Mouse (Mus musculus) heart, embryonic 13.5 days (tissue): ENCODE measurements around the gene B230217C12Rik. TPM values are rescaled to one million over a fixed set of nuclear protein-coding genes. Genes with fewer than 3 reads are reported as not detected.

Experiments used
- ATAC-seq: fragments of 200-750 bp; cut with Nextera tagmentation; 2 replicates; pipeline ENCODE4 v1.8.0; 2017; ENCODE audit warnings: moderate TSS enrichment; ENCODE audit not compliant: insufficient number of reproducible peaks, low FRiP score, low TSS enrichment; ENCODE audit errors: extremely low read depth
- H3K27ac ChIP-seq: fragments of 300-500 bp; sonication (generic); replicated peaks from 2 replicates; pipeline ENCODE4 v1.5.1; 2015; ENCODE audit warnings: moderate library complexity, mild to moderate bottlenecking, inconsistent platforms
- H3K27me3 ChIP-seq: fragments of 300-500 bp; sonication (generic); replicated peaks from 2 replicates; pipeline ENCODE4 v1.6.1; 2015; ENCODE audit warnings: mild to moderate bottlenecking, inconsistent platforms
- H3K36me3 ChIP-seq: fragments of 300-500 bp; sonication (generic); 2 replicates; pipeline ENCODE4 v1.6.1; 2015; ENCODE audit warnings: mild to moderate bottlenecking, inconsistent platforms
- H3K4me1 ChIP-seq: fragments of 300-500 bp; sonication (generic); 2 replicates; pipeline ENCODE4 v1.6.1; 2015; ENCODE audit warnings: inconsistent platforms
- H3K4me2 ChIP-seq: fragments of 300-500 bp; sonication (generic); 2 replicates; pipeline ENCODE4 v1.6.1; 2015; ENCODE audit warnings: inconsistent platforms, mild to moderate bottlenecking, moderate library complexity
- H3K4me3 ChIP-seq: fragments of 300-500 bp; sonication (generic); 2 replicates; pipeline ENCODE4 v1.5.1; 2015; ENCODE audit warnings: moderate library complexity, mild to moderate bottlenecking, inconsistent platforms
- H3K9ac ChIP-seq: fragments of 300-500 bp; sonication (generic); 2 replicates; pipeline ENCODE4 v1.6.1; 2015; ENCODE audit warnings: inconsistent platforms, mild to moderate bottlenecking, moderate library complexity
- H3K9me3 ChIP-seq: fragments of 300-500 bp; sonication (generic); 2 replicates; pipeline ENCODE4 v1.6.1; 2016; ENCODE audit warnings: inconsistent platforms
- WGBS: fragments of 180-500 bp; shearing (Covaris S2); methylation state at CpG from one replicate; pipeline ENCODE4 v1.1.7; 2015; ENCODE audit warnings: mixed read lengths; 5-methylcytosine and 5-hydroxymethylcytosine counted together
- polyA plus RNA-seq: library from polyadenylated mRNA; unstranded; fragments of >200 nt; fragmentation: Nextera tagmentation; extraction: Ambion mirVana; gene quantifications from 2 replicates; pipeline ENCODE4 v1.2.1, GENCODE M21; 2015

Gene B230217C12Rik
- polyA plus RNA-seq, 1 experiment from 2014 or later, result 5.5 TPM

- no peak overlapping the region for H3K4me2 ChIP-seq
- peaks cover 61% of the 10 kb centered on the region for H3K36me3 ChIP-seq
- no peak overlapping the region for H3K4me3 ChIP-seq
- 0 out of 2 replicates have a peak overlapping the region, but pooled peaks have one; percentile 24 for H3K9ac ChIP-seq
- 61% methylated on average over 7 of the region's 7 CpGs for whole genome bisulfite sequencing
- no peak overlapping the region for H3K27ac ChIP-seq
- H3K4me1 ChIP-seq, result peaks cover 94% of the 10 kb centered on the region
- no peaks in the 10 kb centered on the region for H3K27me3 ChIP-seq
- no peaks in the 10 kb centered on the region for H3K9me3 ChIP-seq
- no peak for ATAC-seq
These were observed 30.2 kb upstream of the B230217C12Rik start for GRCm38 (mm10) chr11:97810356-97810755.

DNA sequence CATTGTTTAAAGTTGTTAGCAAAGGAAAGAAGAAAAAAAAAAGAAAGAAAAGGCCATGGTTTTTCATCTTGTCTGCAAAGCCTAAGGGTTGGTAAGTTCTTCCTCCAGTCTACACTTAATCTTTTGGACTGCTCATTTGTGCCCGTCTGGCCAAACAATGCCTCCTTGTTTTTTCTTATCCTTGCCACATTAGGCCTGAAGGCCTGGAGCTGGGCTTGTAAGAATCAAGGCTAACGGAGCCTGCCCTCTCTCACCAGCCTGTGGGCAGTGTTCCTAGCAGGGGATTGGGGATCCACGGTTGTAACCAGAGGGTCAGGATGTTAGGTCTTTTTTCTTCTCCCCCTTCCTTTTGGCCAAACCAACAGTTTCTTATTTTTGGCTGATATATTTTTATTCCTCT lies 29.6 kb upstream of the B230217C12Rik start:
- 53% methylated on average over 3 of the region's 3 CpGs for WGBS
- H3K9me3 ChIP-seq, result no peaks in the 10 kb centered on the region
- H3K9ac ChIP-seq, result no peak overlapping the region
- H3K36me3 ChIP-seq, result peaks cover 67% of the 10 kb centered on the region
- no peak for ATAC-seq
- H3K4me3 ChIP-seq, result no peak overlapping the region
- H3K4me2 ChIP-seq, result no peak overlapping the region
- peaks cover 94% of the 10 kb centered on the region for H3K4me1 ChIP-seq
- no peaks in the 10 kb centered on the region for H3K27me3 ChIP-seq
- H3K27ac ChIP-seq, result no peak overlapping the region

DNA sequence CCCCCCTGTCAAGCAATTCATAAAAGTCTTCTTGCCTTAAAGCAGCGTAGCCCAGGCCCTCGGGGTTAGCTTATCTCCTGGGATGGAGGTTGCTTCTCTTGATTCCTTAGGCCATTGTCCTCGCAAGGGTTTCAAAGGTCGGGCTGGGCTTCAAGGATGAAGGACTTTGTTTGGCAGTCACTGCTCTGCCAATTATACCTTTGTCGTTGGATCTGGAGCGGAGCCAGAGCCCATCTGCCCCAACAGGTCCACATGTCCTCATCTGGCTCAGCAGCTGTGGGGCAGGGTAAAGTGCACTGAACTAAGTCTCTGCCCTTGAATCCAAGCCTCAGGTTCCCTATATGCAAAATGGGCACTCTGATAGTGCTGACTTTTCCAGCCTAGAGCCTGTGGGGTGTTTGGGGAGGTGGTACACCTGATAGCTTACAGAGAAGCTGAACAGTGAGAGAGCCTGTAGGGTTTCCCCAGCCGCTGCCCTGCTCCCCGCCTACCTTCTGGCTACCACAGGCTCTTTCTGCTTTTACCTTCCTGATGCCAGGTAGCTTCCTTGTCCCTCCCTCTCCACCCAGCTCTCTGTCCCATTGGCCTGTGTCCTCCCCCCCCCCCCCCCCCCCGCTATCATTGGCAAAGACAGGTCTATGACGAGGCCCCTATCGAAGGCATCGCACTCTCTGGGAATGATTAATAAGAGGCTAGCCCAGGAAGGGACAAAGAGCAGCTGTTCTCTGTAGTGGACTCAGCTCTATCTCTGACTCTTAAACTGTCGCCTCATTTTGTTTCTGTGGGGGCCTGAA lies 28.8 kb upstream of the B230217C12Rik start:
- H3K36me3 ChIP-seq, result peaks cover 74% of the 10 kb centered on the region
- H3K4me2 ChIP-seq, result no peak overlapping the region
- WGBS, result 46% methylated on average over 12 of the region's 13 CpGs
- no peaks in the 10 kb centered on the region for H3K9me3 ChIP-seq
- H3K27me3 ChIP-seq, result no peaks in the 10 kb centered on the region
- no peak overlapping the region for H3K4me3 ChIP-seq
- H3K27ac ChIP-seq, result no peak overlapping the region
- peaks cover 94% of the 10 kb centered on the region for H3K4me1 ChIP-seq
- ATAC-seq, result no peak
- peak overlapping the region; percentile 2; the same call in 1 of the 2 replicates for H3K9ac ChIP-seq

GRCm38 (mm10) chr11:97812491-97812921 lies 28.1 kb upstream of the B230217C12Rik start:
- H3K27me3 ChIP-seq, result no peaks in the 10 kb centered on the region
- H3K4me1 ChIP-seq, result peaks cover 94% of the 10 kb centered on the region
- H3K27ac ChIP-seq, result no peak overlapping the region
- H3K36me3 ChIP-seq, result peaks cover 71% of the 10 kb centered on the region
- no peak overlapping the region for H3K4me2 ChIP-seq
- no peak for ATAC-seq
- H3K4me3 ChIP-seq, result no peak overlapping the region
- H3K9ac ChIP-seq, result peak overlapping the region; percentile 2; the same call in 1 of the 2 replicates
- WGBS, result 47% methylated on average over 3 of the region's 3 CpGs
- no peaks in the 10 kb centered on the region for H3K9me3 ChIP-seq

DNA sequence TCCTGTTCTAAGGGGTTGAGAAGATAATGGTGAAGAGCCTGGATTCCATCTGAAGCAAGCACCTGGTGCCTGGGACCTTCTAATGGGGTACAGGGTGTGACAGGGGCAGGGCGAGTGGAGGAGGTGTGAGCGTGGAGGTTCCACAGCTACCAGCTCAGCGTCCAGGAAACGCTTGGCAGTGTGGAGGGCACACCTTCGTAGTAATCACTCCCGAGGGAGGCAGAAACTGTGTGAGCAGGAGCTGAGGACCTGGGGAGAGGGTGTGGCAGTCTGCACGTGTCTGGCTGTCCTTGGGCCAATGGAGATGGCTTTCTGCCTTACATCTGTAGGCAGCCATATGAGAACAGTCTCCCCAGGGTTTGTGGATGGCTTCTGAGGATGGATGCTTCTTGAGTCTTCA lies 27.5 kb upstream of the B230217C12Rik start:
- H3K36me3 ChIP-seq, result peaks cover 72% of the 10 kb centered on the region
- peak overlapping the region; percentile 2 for H3K9ac ChIP-seq
- no peak overlapping the region for H3K4me2 ChIP-seq
- ATAC-seq, result no peak
- peaks cover 94% of the 10 kb centered on the region for H3K4me1 ChIP-seq
- 48% methylated on average over 7 of the region's 7 CpGs for WGBS
- no peaks in the 10 kb centered on the region for H3K27me3 ChIP-seq
- no peak overlapping the region for H3K27ac ChIP-seq
- no peak overlapping the region for H3K4me3 ChIP-seq
- no peaks in the 10 kb centered on the region for H3K9me3 ChIP-seq

GRCm38 (mm10) chr11:97813746-97814515 lies 26.6 kb upstream of the B230217C12Rik start:
- WGBS, result 76% methylated on average over 17 of the region's 17 CpGs
- H3K27ac ChIP-seq, result no peak overlapping the region
- no peak for ATAC-seq
- no peak overlapping the region for H3K9ac ChIP-seq
- H3K4me1 ChIP-seq, result peaks cover 94% of the 10 kb centered on the region
- no peak overlapping the region for H3K4me3 ChIP-seq
- no peak overlapping the region for H3K4me2 ChIP-seq
- H3K9me3 ChIP-seq, result no peaks in the 10 kb centered on the region
- peaks cover 66% of the 10 kb centered on the region for H3K36me3 ChIP-seq
- H3K27me3 ChIP-seq, result no peaks in the 10 kb centered on the region

DNA sequence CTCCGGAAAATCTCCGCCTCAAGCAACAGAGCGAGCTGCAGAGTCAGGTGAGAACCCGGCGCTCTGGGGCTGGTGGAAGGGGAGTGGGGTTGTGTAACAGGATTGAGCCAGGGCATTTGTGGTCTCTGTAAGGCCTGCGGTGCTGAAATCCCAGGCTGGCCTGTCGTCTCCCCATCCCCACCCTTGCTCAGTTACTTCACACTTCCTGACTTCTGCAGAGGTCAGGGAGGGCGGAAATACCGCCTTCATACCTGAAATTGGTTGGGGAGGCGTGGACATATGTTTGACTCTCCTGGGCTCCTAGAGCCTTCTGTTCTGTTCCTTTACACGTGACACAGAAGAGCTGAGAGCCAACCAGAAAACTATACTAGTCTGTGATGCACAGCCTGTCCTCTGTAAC lies 24.8 kb upstream of the B230217C12Rik start:
- H3K4me2 ChIP-seq, result no peak overlapping the region
- WGBS, result 72% methylated on average over 11 of the region's 11 CpGs
- H3K4me1 ChIP-seq, result peaks cover 94% of the 10 kb centered on the region
- H3K9me3 ChIP-seq, result no peaks in the 10 kb centered on the region
- H3K27ac ChIP-seq, result no peak overlapping the region
- no peaks in the 10 kb centered on the region for H3K27me3 ChIP-seq
- peak overlapping the region; percentile 52 for H3K9ac ChIP-seq
- ATAC-seq, result no peak
- peaks cover 66% of the 10 kb centered on the region for H3K36me3 ChIP-seq
- H3K4me3 ChIP-seq, result no peak overlapping the region

DNA sequence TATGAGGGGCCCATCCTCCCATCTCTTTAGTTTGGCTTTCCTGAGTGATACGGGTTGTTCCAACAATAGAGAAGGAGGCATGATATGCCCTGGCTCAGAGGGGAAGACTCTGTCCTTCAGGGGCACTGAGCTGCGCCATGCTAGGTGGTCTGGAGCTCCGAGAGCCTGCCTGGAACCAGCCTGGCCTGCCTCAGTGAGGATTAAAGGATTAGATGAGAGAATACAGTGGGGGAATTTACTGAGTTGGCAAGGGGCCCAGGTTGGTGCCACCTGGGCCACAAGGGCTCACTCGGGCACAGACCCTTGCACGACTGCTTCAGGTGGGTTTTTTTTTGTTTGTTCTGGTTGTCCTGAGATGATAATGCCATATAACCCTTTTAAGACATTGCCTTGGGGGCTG lies 24.4 kb upstream of the B230217C12Rik start:
- H3K9me3 ChIP-seq, result no peaks in the 10 kb centered on the region
- ATAC-seq, result no peak
- peaks cover 94% of the 10 kb centered on the region for H3K4me1 ChIP-seq
- H3K4me2 ChIP-seq, result no peak overlapping the region
- WGBS, result 75% methylated on average over 5 of the region's 5 CpGs
- H3K27ac ChIP-seq, result no peak overlapping the region
- no peak overlapping the region for H3K4me3 ChIP-seq
- H3K9ac ChIP-seq, result no peak overlapping the region
- peaks cover 66% of the 10 kb centered on the region for H3K36me3 ChIP-seq
- no peaks in the 10 kb centered on the region for H3K27me3 ChIP-seq

GRCm38 (mm10) chr11:97816916-97817315 lies 23.7 kb upstream of the B230217C12Rik start:
- H3K27ac ChIP-seq, result peak overlapping the region; percentile 44
- 39% methylated on average over 9 of the region's 9 CpGs for WGBS
- H3K4me2 ChIP-seq, result peak overlapping the region; percentile 22; the same call in 1 of the 2 replicates
- H3K4me3 ChIP-seq, result no peak overlapping the region
- peaks cover 94% of the 10 kb centered on the region for H3K4me1 ChIP-seq
- peaks cover 66% of the 10 kb centered on the region for H3K36me3 ChIP-seq
- no peaks in the 10 kb centered on the region for H3K27me3 ChIP-seq
- H3K9me3 ChIP-seq, result no peaks in the 10 kb centered on the region
- H3K9ac ChIP-seq, result peak overlapping the region; percentile 56; the same call in 1 of the 2 replicates
- ATAC-seq, result no peak

DNA sequence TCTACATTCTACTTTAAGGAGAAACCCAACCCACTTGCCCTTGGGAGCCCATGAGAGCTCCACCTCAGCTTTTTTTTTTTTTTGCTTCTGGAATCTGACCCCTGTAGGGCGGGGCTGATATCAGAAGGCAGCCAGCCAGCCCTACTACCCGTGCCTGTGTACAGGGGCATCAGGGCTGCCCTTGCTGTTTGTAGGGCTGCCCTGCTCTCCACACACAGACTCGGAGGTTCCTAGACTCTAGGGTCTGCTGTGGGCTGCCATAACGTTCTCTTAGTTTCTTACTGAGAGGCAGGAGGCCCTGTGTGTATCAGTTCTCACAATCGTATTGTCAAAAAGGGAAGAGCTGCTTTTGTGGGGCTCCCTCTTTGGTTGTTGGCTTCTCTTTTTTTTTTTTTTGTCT lies 23.2 kb upstream of the B230217C12Rik start:
- 26% methylated on average over 5 of the region's 5 CpGs for WGBS
- ATAC-seq, result no peak
- H3K36me3 ChIP-seq, result peaks cover 65% of the 10 kb centered on the region

DNA sequence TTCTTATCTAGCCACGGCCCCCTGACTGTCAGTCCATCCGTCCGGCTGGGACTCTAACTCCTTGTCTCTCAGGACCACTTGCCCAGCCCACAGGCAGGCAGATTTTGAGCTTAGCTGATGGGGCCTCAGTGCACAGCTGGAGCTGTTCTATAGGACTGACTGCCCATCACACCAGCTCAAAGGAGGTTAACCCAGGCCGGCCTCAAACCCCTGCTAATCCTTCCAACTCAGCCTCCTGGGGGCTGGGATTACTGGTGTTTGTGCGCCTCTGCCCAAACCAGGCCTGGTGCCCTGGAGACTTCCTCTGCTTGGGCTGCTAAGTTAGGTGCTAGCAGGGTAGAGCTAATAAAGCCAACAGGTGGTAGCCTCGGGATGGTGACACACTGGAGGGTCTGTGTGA lies 22.6 kb upstream of the B230217C12Rik start:
- ATAC-seq, result no peak
- Histone ChIP-seq H3K4me3 (no peak overlapping the region), H3K4me1 (peaks cover 86% of the 10 kb centered on the region), H3K4me2 (no peak overlapping the region), H3K36me3 (peaks cover 67% of the 10 kb centered on the region), H3K27ac (peak overlapping the region; percentile 70), H3K9ac (peak overlapping the region; percentile 67), H3K9me3 (no peaks in the 10 kb centered on the region), H3K27me3 (no peaks in the 10 kb centered on the region)
- WGBS, result 47% methylated on average over 6 of the region's 6 CpGs

More for the DNA sequence above, 23.2 kb upstream of the B230217C12Rik start:
- no peaks in the 10 kb centered on the region for H3K27me3 ChIP-seq
- H3K4me3 ChIP-seq, result no peak overlapping the region
- H3K9me3 ChIP-seq, result no peaks in the 10 kb centered on the region
- H3K27ac ChIP-seq, result peak overlapping the region; percentile 44
- peaks cover 89% of the 10 kb centered on the region for H3K4me1 ChIP-seq
- peak overlapping the region; percentile 22; the same call in 1 of the 2 replicates for H3K4me2 ChIP-seq
- no peak overlapping the region for H3K9ac ChIP-seq
